Mouse (Mus musculus): ENCODE measurements around the gene Icmt.

GRCm38 (mm10) chr4:152339293-152339790 lies 42.3 kb downstream of the Icmt start:
- TF ChIP-seq CTCF (IDR thresholded peaks at IDR 0.05; ENCODE audit: low read depth, low read length) (no peak), POLR2A (IDR thresholded peaks at IDR 0.05; ENCODE audit: borderline replicate concordance, low read depth, low read length) (no peak)

Measured in bone marrow macrophage, adult 2 months (primary cell).